Mouse (Mus musculus): ENCODE measurements around the gene Gm9611.
"Not testable (repeated sequence)": the region's sequence is repeated elsewhere in the genome, so short reads cannot be mapped to it uniquely, and the experiment has no call there.

Gm9611 gene

GRCm38 (mm10) chr14:42297258-42297657 is at the start of gene Gm9611:
Gm9611 (minus strand) TSS chr14:42297358.
- not testable (repeated sequence) for DNase-seq

GRCm38 (mm10) chr14:42309910-42310309 is 12.8 kb upstream of the Gm9611 start, which contains the start of gene Gm7995:
Gm7995 (plus strand) TSS chr14:42310210.
- DNase-seq = not testable (repeated sequence)

- not testable (repeated sequence) for DNase-seq
These were observed 37.2 kb downstream of the Gm9611 start, which contains the start of gene Gm17026 for GRCm38 (mm10) chr14:42259948-42260347. Gm17026 (minus strand) TSS chr14:42260048.
